Mouse (Mus musculus) central nervous system, embryonic 11.5 days (tissue): ENCODE data around the gene Olfr1143. TPM values are rescaled to one million over a fixed set of nuclear protein-coding genes. Genes with fewer than 3 reads are reported as not detected.

ENCODE experiments used
- polyA plus RNA-seq: library from polyadenylated mRNA; depleted of rRNA; stranded (reverse); fragments of >200 nt; gene quantifications from 2 replicates; pipeline ENCODE4 v1.2.3, GENCODE M21; 2012; rRNA removed

The Olfr1143 gene
- polyA plus RNA-seq: not detected in 2 replicates

DNA sequence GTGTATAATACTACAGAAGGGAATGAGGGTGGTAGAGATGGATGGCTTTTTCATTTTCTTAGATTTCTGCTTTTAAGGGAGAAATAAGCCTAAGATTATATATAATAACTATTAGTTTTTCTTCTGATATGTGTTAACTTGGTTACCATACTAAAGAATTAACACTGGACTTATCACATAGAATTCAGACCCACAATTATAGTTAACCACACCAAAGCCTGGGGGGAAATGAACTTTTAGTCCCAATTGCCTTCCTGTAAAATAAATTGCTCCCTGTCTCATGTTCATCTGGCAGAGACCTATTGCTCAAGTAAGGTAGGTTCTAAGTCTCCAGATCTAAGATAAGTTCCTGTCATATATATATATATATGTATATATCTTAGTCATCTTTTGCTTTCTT is at the start of gene Olfr1143:
TSS of gene Olfr1143 (plus strand) at position 301 of the 400 bp plus-strand sequence.

DNA sequence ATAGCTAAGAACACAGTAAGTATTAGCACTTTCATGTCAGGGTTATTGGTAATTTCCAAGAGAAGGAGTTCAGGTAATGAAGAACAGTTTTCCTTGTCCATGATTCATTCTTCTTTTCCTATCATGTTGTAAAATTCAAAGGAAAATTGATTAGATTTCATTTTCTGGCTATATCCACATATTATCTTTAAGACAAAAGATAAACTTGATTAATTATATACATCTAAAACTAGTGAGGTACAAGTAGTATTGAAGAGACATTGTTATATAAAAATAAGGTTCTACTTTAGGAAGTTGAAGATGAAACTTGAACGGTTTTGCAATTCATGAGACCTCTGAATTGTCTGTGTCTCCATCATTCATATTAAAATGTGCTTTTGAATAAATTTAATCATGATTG is 46.5 kb upstream of the Olfr1143 start, which contains the start of gene Olfr1141:
TSS of gene Olfr1141 (minus strand) at position 101 of the 400 bp plus-strand sequence.

DNA sequence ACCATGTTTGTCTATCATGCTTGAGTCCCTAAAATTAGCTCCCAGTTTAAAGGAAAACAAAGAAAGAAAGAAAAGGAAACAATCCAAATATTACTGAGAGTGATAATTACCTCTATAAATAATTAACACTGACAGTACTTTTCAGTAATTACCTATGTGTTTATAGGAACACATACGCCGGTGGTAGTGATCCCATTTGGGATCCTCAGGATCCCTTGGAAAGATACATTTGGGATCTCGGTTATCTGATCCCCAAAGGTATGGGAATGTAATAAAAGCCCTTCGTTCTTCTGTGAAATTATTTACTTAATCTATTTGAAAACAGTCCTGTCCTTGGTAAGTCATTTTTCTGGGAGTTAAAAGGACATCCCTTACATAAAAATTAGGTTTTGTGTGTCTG is 21.2 kb upstream of the Olfr1143 start, which contains the start of gene Olfr152:
TSS of gene Olfr152 (plus strand) at position 301 of the 400 bp plus-strand sequence.

DNA sequence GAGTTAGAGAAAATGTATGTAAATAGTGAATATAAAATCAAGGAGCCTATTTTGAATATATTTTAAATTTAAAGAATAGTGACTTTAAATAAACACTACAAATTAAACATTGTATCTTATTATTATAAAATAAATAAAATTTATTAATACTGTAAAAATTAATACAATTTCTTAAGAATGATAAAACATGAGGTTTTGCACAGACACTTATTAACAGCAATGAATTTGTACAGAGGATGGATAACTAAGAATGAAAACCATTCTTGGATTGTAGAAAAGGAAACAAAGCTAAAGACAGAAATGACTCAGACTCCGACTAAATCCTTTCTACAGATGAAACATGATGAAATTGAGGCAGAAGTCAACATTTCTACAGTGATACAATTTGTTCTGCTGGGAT is 9.1 kb downstream of the Olfr1143 start, which contains the start of gene Olfr1145:
TSS of gene Olfr1145 (plus strand) at position 301 of the 400 bp plus-strand sequence.

DNA sequence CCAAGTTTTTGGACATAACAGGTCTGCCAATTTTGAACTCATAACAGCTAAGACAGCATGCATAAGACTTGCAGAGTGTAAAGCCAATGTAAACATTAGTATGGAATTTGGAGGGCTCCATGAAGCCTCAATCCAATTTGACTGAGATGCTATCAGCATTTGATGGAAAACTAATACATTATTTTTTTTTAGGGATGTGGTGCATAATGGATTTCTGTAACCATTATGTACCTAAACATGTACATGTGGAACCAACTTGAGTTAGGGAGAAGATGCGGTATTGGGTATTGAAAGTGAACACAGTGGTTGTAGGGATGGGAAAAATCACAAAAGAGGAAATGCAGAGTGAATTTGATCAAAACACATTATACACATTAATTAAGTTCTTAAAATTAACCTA is 29.8 kb downstream of the Olfr1143 start, which contains the start of gene Olfr1148:
TSS of gene Olfr1148 (plus strand) at position 301 of the 400 bp plus-strand sequence.

DNA sequence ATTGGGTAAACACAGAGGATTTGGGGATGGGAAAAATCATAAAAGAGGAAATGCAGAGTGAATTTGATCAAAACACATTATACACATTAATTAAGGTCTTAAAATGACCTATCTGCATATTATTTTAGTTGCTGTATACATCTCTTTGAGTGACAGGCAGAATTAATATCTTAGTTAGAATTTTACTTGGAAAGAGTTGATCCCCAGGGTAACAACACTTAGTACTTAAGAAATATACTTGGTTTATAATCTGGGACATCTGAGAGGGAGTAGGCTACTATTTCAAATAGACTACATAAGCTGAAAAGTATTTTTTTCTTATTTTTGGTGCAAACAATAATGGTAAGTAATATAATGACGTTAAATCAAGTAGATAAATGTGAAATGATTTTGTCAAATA is 43.3 kb downstream of the Olfr1143 start, which contains the start of gene Olfr1150-ps1:
TSS of gene Olfr1150-ps1 (plus strand) at position 301 of the 400 bp plus-strand sequence.

Other genes with a start within 250 kb of the Olfr1143 start
- gene Olfr1129, start 226.7 kb upstream of the Olfr1143 start, polyA plus RNA-seq: not detected in 2 replicates
- not detected in 2 replicates for gene Olfr1130, start 194.4 kb upstream of the Olfr1143 start, polyA plus RNA-seq
- not detected in 2 replicates for gene Olfr1131, start 173.5 kb upstream of the Olfr1143 start, polyA plus RNA-seq
- not detected in 2 replicates for gene Olfr1132, start 163.1 kb upstream of the Olfr1143 start, polyA plus RNA-seq
- gene Olfr1133, start 153.2 kb upstream of the Olfr1143 start, polyA plus RNA-seq: not detected in 2 replicates
- gene Olfr1134, start 142.1 kb upstream of the Olfr1143 start, polyA plus RNA-seq: not detected in 2 replicates
- not detected in 2 replicates for gene Olfr1135, start 126.9 kb upstream of the Olfr1143 start, polyA plus RNA-seq
- gene Olfr1136, start 106.6 kb upstream of the Olfr1143 start, polyA plus RNA-seq: not detected in 2 replicates
- gene Olfr1137, start 87.4 kb upstream of the Olfr1143 start, polyA plus RNA-seq: not detected in 2 replicates
- not detected in 2 replicates for gene Olfr1138, start 60.6 kb upstream of the Olfr1143 start, polyA plus RNA-seq
- gene Olfr1140, start 56.8 kb upstream of the Olfr1143 start, polyA plus RNA-seq: not detected in 2 replicates
- gene Olfr1141, start 46.6 kb upstream of the Olfr1143 start, polyA plus RNA-seq: not detected in 2 replicates
- not detected in 2 replicates for gene Olfr152, start 21.1 kb upstream of the Olfr1143 start, polyA plus RNA-seq
- gene Olfr1145, start 9.2 kb downstream of the Olfr1143 start, polyA plus RNA-seq: not detected in 2 replicates
- gene Olfr1148, start 29.9 kb downstream of the Olfr1143 start, polyA plus RNA-seq: not detected in 2 replicates
- gene Olfr1150-ps1, start 43.4 kb downstream of the Olfr1143 start, polyA plus RNA-seq: not detected in 2 replicates
- gene Olfr1151, start 55.3 kb downstream of the Olfr1143 start, polyA plus RNA-seq: not detected in 2 replicates
- not detected in 2 replicates for gene Olfr1152, start 65.9 kb downstream of the Olfr1143 start, polyA plus RNA-seq
- not detected in 2 replicates for gene Olfr1153, start 94.4 kb downstream of the Olfr1143 start, polyA plus RNA-seq
- not detected in 2 replicates for gene Olfr1154, start 104.6 kb downstream of the Olfr1143 start, polyA plus RNA-seq
- gene Olfr1155, start 144.5 kb downstream of the Olfr1143 start, polyA plus RNA-seq: not detected in 2 replicates
- not detected in 2 replicates for gene Olfr1156, start 152.5 kb downstream of the Olfr1143 start, polyA plus RNA-seq
- gene Olfr1157, start 167.7 kb downstream of the Olfr1143 start, polyA plus RNA-seq: not detected in 2 replicates
- not detected in 2 replicates for gene Olfr74, start 174.1 kb downstream of the Olfr1143 start, polyA plus RNA-seq
- not detected in 2 replicates for gene Olfr1158, start 189.5 kb downstream of the Olfr1143 start, polyA plus RNA-seq
- not detected in 2 replicates for gene Olfr1160, start 207.7 kb downstream of the Olfr1143 start, polyA plus RNA-seq
- gene Olfr1161, start 222.2 kb downstream of the Olfr1143 start, polyA plus RNA-seq: not detected in 2 replicates
- not detected in 2 replicates for gene Olfr73, start 237.1 kb downstream of the Olfr1143 start, polyA plus RNA-seq